Mouse (Mus musculus): ENCODE results near the gene Tmem82. TPM values are rescaled to one million over a fixed set of nuclear protein-coding genes. Genes with fewer than 3 reads are reported as not detected.
"Not testable (repeated sequence)": the region's sequence is repeated elsewhere in the genome, so short reads cannot be mapped to it uniquely, and the experiment has no call there.

Gene Tmem82
- polyA plus RNA-seq, 1 experiment from 2014 or later, result 1.0 TPM

- no peak for DNase-seq (ENCODE audit: extremely low spot score, low spot score)
- H3K4me3 ChIP-seq, result no peak overlapping the region
- no peaks in the 10 kb centered on the region for H3K9me3 ChIP-seq
- no peak overlapping the region for H3K27ac ChIP-seq
- H3K36me3 ChIP-seq (replicated peaks), result peaks cover 25% of the 10 kb centered on the region
- H3K27me3 ChIP-seq (ENCODE audit: poor library complexity, severe bottlenecking), result 0 out of 2 replicates have a peak, but pooled peaks cover 7% of the 10 kb centered on the region
- H3K4me1 ChIP-seq, result peaks cover 4% of the 10 kb centered on the region; the same call in 1 of the 2 replicates
- 94% methylated on average over 7 of the region's 7 CpGs for WGBS
These were observed 41.6 kb downstream of the Tmem82 start for GRCm38 (mm10) chr4:141576877-141577276.

GRCm38 (mm10) chr4:141576404-141576803 is 42.0 kb downstream of the Tmem82 start:
- no peaks in the 10 kb centered on the region for H3K9me3 ChIP-seq
- 85% methylated on average over 11 of the region's 11 CpGs for WGBS
- H3K4me3 ChIP-seq, result no peak overlapping the region
- H3K36me3 ChIP-seq (replicated peaks), result peaks cover 25% of the 10 kb centered on the region
- no peak overlapping the region for H3K27ac ChIP-seq
- H3K4me1 ChIP-seq, result peaks cover 4% of the 10 kb centered on the region; the same call in 1 of the 2 replicates
- no peak for DNase-seq (ENCODE audit: extremely low spot score, low spot score)
- 0 out of 2 replicates have a peak, but pooled peaks cover 7% of the 10 kb centered on the region for H3K27me3 ChIP-seq (ENCODE audit: poor library complexity, severe bottlenecking)

- Histone ChIP-seq H3K9me3 (no peaks in the 10 kb centered on the region), H3K27me3 (ENCODE audit: poor library complexity, severe bottlenecking) (0 out of 2 replicates have a peak, but pooled peaks cover 7% of the 10 kb centered on the region), H3K4me1 (peaks cover 4% of the 10 kb centered on the region; the same call in 1 of the 2 replicates), H3K27ac (no peak overlapping the region), H3K36me3 (replicated peaks) (peaks cover 15% of the 10 kb centered on the region), H3K4me3 (no peak overlapping the region)
- peak; percentile 86 for DNase-seq (ENCODE audit: extremely low spot score, low spot score)
- 45% methylated on average over 27 of the region's 27 CpGs for WGBS
These were observed 43.4 kb downstream of the Tmem82 start for GRCm38 (mm10) chr4:141574789-141575702.

GRCm38 (mm10) chr4:141573359-141573966 is 45.0 kb downstream of the Tmem82 start:
- H3K36me3 ChIP-seq (replicated peaks), result peaks cover 12% of the 10 kb centered on the region
- H3K27ac ChIP-seq, result no peak overlapping the region
- 0 out of 2 replicates have a peak, but pooled peaks cover 7% of the 10 kb centered on the region for H3K27me3 ChIP-seq (ENCODE audit: poor library complexity, severe bottlenecking)
- H3K4me1 ChIP-seq, result peaks cover 4% of the 10 kb centered on the region; the same call in 1 of the 2 replicates
- H3K9me3 ChIP-seq, result no peaks in the 10 kb centered on the region
- DNase-seq (ENCODE audit: extremely low spot score, low spot score), result no peak
- H3K4me3 ChIP-seq, result no peak overlapping the region
- WGBS, result 82% methylated on average over 6 of the region's 6 CpGs

- H3K27ac ChIP-seq, result no peak overlapping the region
- H3K27me3 ChIP-seq (ENCODE audit: poor library complexity, severe bottlenecking), result 0 out of 2 replicates have a peak, but pooled peaks cover 7% of the 10 kb centered on the region
- DNase-seq (ENCODE audit: extremely low spot score, low spot score), result no peak
- no peaks in the 10 kb centered on the region for H3K9me3 ChIP-seq
- H3K36me3 ChIP-seq (replicated peaks), result peaks cover 12% of the 10 kb centered on the region
- 82% methylated on average over 7 of the region's 7 CpGs for WGBS
- H3K4me3 ChIP-seq, result no peak overlapping the region
- peaks cover 4% of the 10 kb centered on the region; the same call in 1 of the 2 replicates for H3K4me1 ChIP-seq
These were observed 45.6 kb downstream of the Tmem82 start for GRCm38 (mm10) chr4:141572668-141573358.

GRCm38 (mm10) chr4:141571934-141572333 is 46.5 kb downstream of the Tmem82 start:
- Histone ChIP-seq H3K4me3 (no peak overlapping the region), H3K27ac (no peak overlapping the region), H3K36me3 (replicated peaks) (peaks cover 3% of the 10 kb centered on the region; the same call in 1 of the 2 replicates), H3K27me3 (ENCODE audit: poor library complexity, severe bottlenecking) (0 out of 2 replicates have a peak, but pooled peaks cover 7% of the 10 kb centered on the region), H3K4me1 (peaks cover 4% of the 10 kb centered on the region; the same call in 1 of the 2 replicates), H3K9me3 (no peaks in the 10 kb centered on the region)
- no peak for DNase-seq (ENCODE audit: extremely low spot score, low spot score)
- 85% methylated on average over 10 of the region's 10 CpGs for WGBS

GRCm38 (mm10) chr4:141571337-141571739 is 47.1 kb downstream of the Tmem82 start:
- Histone ChIP-seq H3K4me1 (peaks cover 4% of the 10 kb centered on the region; the same call in 1 of the 2 replicates), H3K27me3 (ENCODE audit: poor library complexity, severe bottlenecking) (0 out of 2 replicates have a peak, but pooled peaks cover 7% of the 10 kb centered on the region), H3K36me3 (replicated peaks) (no peaks in the 10 kb centered on the region), H3K9me3 (no peaks in the 10 kb centered on the region), H3K4me3 (no peak overlapping the region), H3K27ac (no peak overlapping the region)
- 71% methylated on average over 6 of the region's 6 CpGs for WGBS
- no peak for DNase-seq (ENCODE audit: extremely low spot score, low spot score)

GRCm38 (mm10) chr4:141570821-141571220 is 47.6 kb downstream of the Tmem82 start:
- H3K9me3 ChIP-seq, result no peaks in the 10 kb centered on the region

GRCm38 (mm10) chr4:141570004-141570403 is 48.4 kb downstream of the Tmem82 start:
- no peaks in the 10 kb centered on the region for H3K36me3 ChIP-seq (replicated peaks)
- DNase-seq (ENCODE audit: extremely low spot score, low spot score), result no peak
- H3K27me3 ChIP-seq (ENCODE audit: poor library complexity, severe bottlenecking), result 0 out of 2 replicates have a peak, but pooled peaks cover 5% of the 10 kb centered on the region
- H3K4me3 ChIP-seq, result no peak overlapping the region
- H3K27ac ChIP-seq, result no peak overlapping the region
- WGBS, result 74% methylated on average over 6 of the region's 6 CpGs
- H3K9me3 ChIP-seq, result no peaks in the 10 kb centered on the region
- H3K4me1 ChIP-seq, result peaks cover 8% of the 10 kb centered on the region

More at GRCm38 (mm10) chr4:141570821-141571220, 47.6 kb downstream of the Tmem82 start:
- H3K4me3 ChIP-seq, result no peak overlapping the region
- DNase-seq (ENCODE audit: extremely low spot score, low spot score), result no peak
- H3K36me3 ChIP-seq (replicated peaks), result no peaks in the 10 kb centered on the region
- 0 out of 2 replicates have a peak, but pooled peaks cover 7% of the 10 kb centered on the region for H3K27me3 ChIP-seq (ENCODE audit: poor library complexity, severe bottlenecking)
- no peak overlapping the region for H3K27ac ChIP-seq
- H3K4me1 ChIP-seq, result peaks cover 4% of the 10 kb centered on the region; the same call in 1 of the 2 replicates
- WGBS, result 81% methylated on average over 1 of the region's 1 CpGs

- Histone ChIP-seq H3K4me1 (peaks cover 10% of the 10 kb centered on the region), H3K9me3 (no peaks in the 10 kb centered on the region), H3K36me3 (replicated peaks) (no peaks in the 10 kb centered on the region), H3K4me3 (no peak overlapping the region), H3K27me3 (ENCODE audit: poor library complexity, severe bottlenecking) (no peaks in the 10 kb centered on the region), H3K27ac (no peak overlapping the region)
- 82% methylated on average over 5 of the region's 5 CpGs for WGBS
- no peak for DNase-seq (ENCODE audit: extremely low spot score, low spot score)
These were observed 49.5 kb downstream of the Tmem82 start for GRCm38 (mm10) chr4:141568966-141569365.

- not testable (repeated sequence) for DNase-seq (ENCODE audit: extremely low spot score, low spot score); H3K4me3 ChIP-seq; H3K4me1 ChIP-seq; H3K27me3 ChIP-seq (ENCODE audit: poor library complexity, severe bottlenecking); H3K36me3 ChIP-seq (replicated peaks); H3K9me3 ChIP-seq; H3K27ac ChIP-seq
- WGBS, result 90% methylated on average over 7 of the region's 7 CpGs
These were observed 51.3 kb downstream of the Tmem82 start for GRCm38 (mm10) chr4:141567174-141567573.

GRCm38 (mm10) chr4:141566187-141566586 is 52.2 kb downstream of the Tmem82 start:
- 90% methylated on average over 6 of the region's 6 CpGs for WGBS
- DNase-seq (ENCODE audit: extremely low spot score, low spot score), result no peak
- Histone ChIP-seq H3K9me3 (no peaks in the 10 kb centered on the region), H3K27ac (no peak overlapping the region), H3K27me3 (ENCODE audit: poor library complexity, severe bottlenecking) (no peaks in the 10 kb centered on the region), H3K4me3 (no peak overlapping the region), H3K36me3 (replicated peaks) (no peaks in the 10 kb centered on the region), H3K4me1 (peaks cover 10% of the 10 kb centered on the region)

Data from forebrain, embryonic 10.5 days (tissue).